Mouse (Mus musculus): ENCODE measurements at regions not wholly inside any gene's neighbourhood (a gene's known extent, or its start where the extent isn't known, plus 50 kb on each side); places are given as distances from the start of the nearest gene placed in this dataset.
A peak's percentile ranks its signal among the peaks of the same experiment; 100 is the strongest.

GRCm38 (mm10) chrX:58686119-58686518 lies 223.0 kb upstream of the 4930550L24Rik start:
- no peak for DNase-seq (ENCODE audit: low spot score in 2 of 2)

- no peak for DNase-seq (ENCODE audit: low spot score in 2 of 2)
These were observed 220.2 kb upstream of the 4930550L24Rik start for GRCm38 (mm10) chrX:58688964-58689363.

- DNase-seq (ENCODE audit: low spot score in 2 of 2) = peak in 1 of 2 experiments; percentile 2
These were observed 206.9 kb upstream of the 4930550L24Rik start for GRCm38 (mm10) chrX:58702152-58702741.

All from frontal cortex, postnatal 36 days (tissue).